Mouse (Mus musculus) testis, adult 2 months (tissue): Measurements from ENCODE around the gene Gm11116.
"Not testable (repeated sequence)": the region's sequence is repeated elsewhere in the genome, so short reads cannot be mapped to it uniquely, and the experiment has no call there.

Source experiments
- CTCF ChIP-seq: fragments of 200-500 bp; IDR thresholded peaks from 2 replicates; pipeline ENCODE4 v1.5.1; 2012; ENCODE audit warnings: low read depth, mild to moderate bottlenecking, inconsistent platforms, low read length, moderate library complexity; ENCODE audit not compliant: control insufficient read depth, insufficient read depth, insufficient replicate concordance
- POLR2A ChIP-seq: fragments of 200-500 bp; IDR thresholded peaks from 2 replicates; pipeline ENCODE4 v1.6.1; 2012; ENCODE audit warnings: low read depth, mild to moderate bottlenecking, inconsistent platforms, low read length, moderate library complexity; ENCODE audit not compliant: control insufficient read depth

DNA sequence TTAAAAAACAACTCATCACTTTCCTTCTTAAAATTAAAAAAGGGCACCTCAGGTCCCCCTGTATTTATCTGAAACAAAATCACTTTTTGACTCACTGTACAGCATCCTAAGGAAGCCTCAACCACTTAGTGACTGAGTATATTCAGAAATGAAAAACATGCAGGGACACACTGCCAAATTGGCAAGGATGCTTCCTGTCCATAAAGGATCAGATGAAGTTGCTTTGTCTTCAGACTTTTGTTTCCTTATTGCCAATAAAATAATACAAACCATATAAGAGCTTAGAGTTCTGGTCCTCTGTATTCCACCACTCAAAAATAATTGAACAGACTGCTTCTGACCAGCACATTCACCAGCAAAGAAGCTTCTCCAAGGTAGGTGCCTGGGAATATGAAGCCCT lies 25.1 kb downstream of the Gm11116 start, which contains the start of gene Smr2:
- not testable (repeated sequence) for TF ChIP-seq POLR2A, CTCF
